Mouse (Mus musculus) bone marrow macrophage, adult 2 months (primary cell): ENCODE data around the gene C7.

Experiments
- CTCF ChIP-seq: IDR thresholded peaks from 2 replicates; pipeline ENCODE4 v1.5.1; 2012; ENCODE audit warnings: low read depth, mild to moderate bottlenecking, low read length, moderate library complexity
- POLR2A ChIP-seq: IDR thresholded peaks from 2 replicates; pipeline ENCODE4 v1.6.1; 2012; ENCODE audit warnings: mild to moderate bottlenecking, low read depth, low read length, borderline replicate concordance

DNA sequence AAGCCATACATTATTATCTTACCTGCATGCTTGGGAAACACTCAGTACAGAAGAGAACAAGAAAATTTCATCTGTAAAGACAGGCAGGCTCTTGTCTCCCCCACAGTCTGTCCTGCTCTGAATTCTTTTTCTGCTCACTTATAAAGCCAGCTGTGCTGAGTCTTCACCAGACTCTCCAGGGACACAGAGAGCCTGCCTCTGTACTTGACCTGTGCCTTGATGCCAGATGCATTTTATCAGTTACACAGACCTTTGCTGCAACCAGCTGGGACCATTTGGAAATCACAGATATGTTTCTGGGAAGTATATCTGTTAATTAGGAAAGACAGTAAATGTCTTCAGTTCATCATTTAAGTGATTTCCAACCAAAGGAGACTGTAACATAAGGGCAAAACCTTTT is at the start of gene C7:
- TF ChIP-seq CTCF (no peak), POLR2A (no peak)
